Mouse (Mus musculus): ENCODE measurements around the gene Adam17. TPM values are rescaled to one million over a fixed set of nuclear protein-coding genes. Genes with fewer than 3 reads are reported as not detected.

Adam17 gene
- total RNA-seq, 1 experiment from 2014 or later: 104 TPM

DNA sequence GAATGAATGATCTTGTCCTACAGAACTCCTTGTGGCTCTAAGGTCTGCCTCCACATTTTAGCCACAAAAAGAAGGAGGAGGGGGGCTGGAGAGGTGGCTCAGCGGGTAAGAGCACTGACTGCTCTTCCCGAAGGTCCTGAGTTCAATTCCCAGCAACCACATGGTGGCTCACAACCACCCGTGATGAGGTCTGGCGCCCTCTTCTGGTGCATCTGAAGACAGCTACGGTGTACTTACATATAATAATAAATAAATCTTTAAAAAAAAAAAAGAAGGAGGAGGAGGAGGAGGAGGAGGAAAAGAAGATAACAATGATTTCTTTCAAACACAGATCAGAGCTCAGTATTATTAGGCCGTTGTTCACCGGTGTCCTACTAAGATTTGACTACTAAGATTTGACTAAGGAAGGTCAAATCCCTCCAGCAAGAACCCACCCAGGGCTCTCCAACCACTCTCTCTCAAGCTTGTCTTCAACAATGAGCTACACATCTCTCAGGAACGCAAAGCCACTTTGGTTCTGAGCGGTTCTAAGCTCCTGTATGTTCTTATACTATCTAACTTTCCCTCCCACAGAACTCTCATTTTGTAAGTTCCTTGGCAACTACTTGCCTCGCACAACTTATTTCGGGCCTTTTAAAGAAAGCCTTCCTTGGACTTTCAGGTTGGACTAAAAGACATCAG, 88.5 kb downstream of the Adam17 start, which contains the start of gene Cpsf3:
Cpsf3 (plus strand) TSS at position 631 of the 681 bp plus-strand sequence.
- no peak for ATAC-seq (replicated peaks; ENCODE audit: insufficient number of reproducible peaks, low FRiP score, low TSS enrichment, poor library complexity, severe bottlenecking)

DNA sequence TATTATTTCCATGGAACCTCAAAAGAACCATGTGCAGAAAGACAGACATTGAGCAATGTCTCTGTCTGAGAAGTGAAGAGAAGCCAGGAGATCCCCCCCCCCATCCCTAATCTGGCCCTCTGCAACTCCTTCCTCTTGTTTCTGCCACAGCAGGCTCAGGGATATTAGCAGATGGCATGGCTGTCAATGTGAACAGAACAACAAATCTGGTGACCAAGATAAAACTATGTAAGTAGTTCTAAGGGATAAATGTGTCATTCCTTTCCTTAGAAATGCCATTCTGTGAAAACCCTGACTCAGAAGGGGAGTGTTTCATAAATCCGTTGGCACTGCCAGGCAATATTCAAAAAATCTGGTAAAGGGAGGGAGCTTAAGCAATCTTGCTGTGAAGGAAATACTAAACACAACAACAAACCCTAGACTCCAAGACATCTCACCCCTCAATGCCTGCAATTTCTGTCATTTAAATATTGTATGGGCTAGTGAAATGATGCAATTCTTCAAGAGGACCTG, 96.0 kb downstream of the Adam17 start:
- no peak for ATAC-seq (replicated peaks; ENCODE audit: insufficient number of reproducible peaks, low FRiP score, low TSS enrichment, poor library complexity, severe bottlenecking)

DNA sequence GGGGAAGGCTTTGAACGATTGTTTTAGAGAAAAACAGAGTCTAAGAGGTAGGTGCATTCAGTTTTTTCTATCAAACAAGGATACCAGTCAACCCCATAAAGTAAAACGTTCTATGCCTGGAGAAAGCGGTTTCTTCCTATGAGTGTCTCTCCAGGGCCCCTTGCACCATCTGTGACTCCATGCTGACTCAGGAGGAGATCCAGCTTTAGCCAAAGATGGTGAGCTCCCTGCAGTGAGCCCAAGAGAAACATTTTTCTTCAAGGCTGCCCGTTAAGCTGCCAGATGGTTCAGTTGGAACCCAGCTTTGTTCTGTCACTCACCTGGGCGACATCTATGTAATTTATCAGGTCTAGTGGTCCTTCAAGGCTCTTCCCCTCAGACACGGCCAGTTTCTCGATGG, 99.0 kb downstream of the Adam17 start:
- ATAC-seq (replicated peaks; ENCODE audit: insufficient number of reproducible peaks, low FRiP score, low TSS enrichment, poor library complexity, severe bottlenecking): no peak

Other genes with a start within 250 kb of the Adam17 start
- gene Cpsf3, start 88.2 kb downstream of the Adam17 start, total RNA-seq (2017): 90.5 to 117 TPM (median 105 TPM) in 3 replicates
- 25.2 to 56.4 TPM (median 39.1 TPM) in 3 replicates for gene Itgb1bp1, start 87.3 kb downstream of the Adam17 start, total RNA-seq (2017)
- 10.9 to 21.8 TPM (median 14.6 TPM) in 3 replicates for gene Iah1, start 57.2 kb downstream of the Adam17 start, total RNA-seq (2017)
- gene Ywhaq, start 44.0 kb upstream of the Adam17 start, total RNA-seq (2017): 211 to 254 TPM (median 218 TPM) in 3 replicates

Data from monocyte, adult 5-6 weeks (primary cell).